Mouse (Mus musculus) ES-Bruce4 (cell line): ENCODE results near the gene Hsh2d. TPM values are rescaled to one million over a fixed set of nuclear protein-coding genes. Genes with fewer than 3 reads are reported as not detected.
A peak's percentile ranks its signal among the peaks of the same experiment; 100 is the strongest.

ENCODE experiments used
- H3K27ac ChIP-seq: 2 replicates; pipeline ENCODE4 v1.5.1; 2012; ENCODE audit warnings: low read length, inconsistent platforms; ENCODE audit not compliant: insufficient read depth
- H3K27me3 ChIP-seq: 2 replicates; pipeline ENCODE4 v1.6.1; 2012; ENCODE audit warnings: mild to moderate bottlenecking, low read length, inconsistent platforms; ENCODE audit not compliant: control insufficient read depth, poor library complexity, insufficient read depth, severe bottlenecking
- H3K36me3 ChIP-seq: 2 replicates; pipeline ENCODE4 v1.6.1; 2012; ENCODE audit warnings: inconsistent platforms, mild to moderate bottlenecking, low read length, moderate library complexity; ENCODE audit not compliant: control insufficient read depth, poor library complexity, insufficient read depth, severe bottlenecking
- H3K4me1 ChIP-seq: one replicate; pipeline ENCODE4 v1.8.1; 2011; ENCODE audit warnings: low read length; ENCODE audit not compliant: control insufficient read depth, insufficient read depth
- H3K4me3 ChIP-seq: 2 replicates; pipeline ENCODE4 v1.5.1; 2011; ENCODE audit warnings: low read depth, mild to moderate bottlenecking, low read length
- H3K9ac ChIP-seq: 2 replicates; pipeline ENCODE4 v1.6.1; 2012; ENCODE audit warnings: low read depth, mild to moderate bottlenecking, inconsistent platforms; ENCODE audit not compliant: poor library complexity, severe bottlenecking
- H3K9me3 ChIP-seq: replicated peaks from 2 replicates; pipeline ENCODE4 v1.6.1; 2012; ENCODE audit warnings: mild to moderate bottlenecking, low read length, inconsistent platforms; ENCODE audit not compliant: control insufficient read depth, poor library complexity, insufficient read depth, severe bottlenecking
- CTCF ChIP-seq: IDR thresholded peaks from one replicate; pipeline ENCODE4 v1.8.1; 2011; ENCODE audit warnings: low read depth, low read length
- EP300 ChIP-seq: IDR thresholded peaks from 2 replicates; pipeline ENCODE4 v1.6.1; 2011; ENCODE audit warnings: low read depth, low read length; ENCODE audit not compliant: insufficient read depth
- POLR2A ChIP-seq: IDR thresholded peaks from one replicate; pipeline ENCODE4 v1.8.1; 2011; ENCODE audit warnings: low read length; ENCODE audit not compliant: insufficient read depth
- polyA plus RNA-seq: library from polyadenylated mRNA; stranded (reverse); fragments of >200 nt; gene quantifications from 2 replicates; pipeline ENCODE4 v1.2.4, GENCODE M21; 2011; ENCODE audit warnings: low read depth; ENCODE audit not compliant: missing spikeins, insufficient read depth, insufficient read length

Hsh2d gene
- 0.49 TPM in 1 of 2 replicates, not detected in the other for polyA plus RNA-seq

DNA sequence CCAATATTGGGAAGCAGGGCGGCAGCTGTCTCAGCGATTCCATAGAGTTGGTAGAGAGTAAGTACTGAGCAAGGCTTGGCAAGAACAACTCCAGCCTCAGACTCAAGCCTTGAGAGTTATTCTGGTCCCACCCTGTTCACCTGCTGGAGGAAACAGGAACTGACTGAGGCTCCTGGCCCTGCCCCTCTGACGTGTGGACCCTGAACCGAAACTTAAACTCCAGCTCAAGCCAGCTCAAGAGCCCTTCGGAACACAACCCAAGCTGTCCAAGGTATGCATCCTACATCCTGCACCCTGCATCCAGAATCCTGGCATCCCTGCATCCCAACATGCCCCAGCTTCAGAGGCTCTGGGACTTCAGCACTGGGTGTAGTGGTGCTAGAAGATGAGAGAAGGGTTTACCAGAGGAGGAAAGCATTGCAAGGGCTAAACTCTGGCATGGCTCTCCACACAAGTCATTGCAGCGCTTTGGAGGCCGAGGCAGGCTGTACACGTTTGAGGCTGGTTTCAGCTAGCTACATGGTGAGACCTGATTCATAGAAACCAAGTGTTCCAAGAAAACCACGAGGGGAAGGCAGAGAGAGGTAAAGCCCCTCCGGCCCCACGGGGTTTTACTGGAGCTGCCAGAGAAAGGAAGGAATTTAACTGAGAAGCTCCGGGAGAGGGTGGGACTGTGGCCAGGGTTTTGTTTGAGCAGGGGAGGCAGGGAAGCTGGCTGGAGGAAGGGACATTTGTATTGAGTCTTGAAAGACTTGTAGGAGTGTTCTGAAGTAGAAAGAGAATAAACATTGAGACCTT is at the start of gene Hsh2d:
Hsh2d (plus strand) TSS at position 222 of the 798 bp plus-strand sequence.
- peaks cover 3% of the 10 kb centered on the region for H3K4me1 ChIP-seq
- H3K9me3 ChIP-seq: no peaks in the 10 kb centered on the region
- H3K4me3 ChIP-seq: peak within 1 kb of the TSS; percentile 11; the same call in 1 of the 2 replicates
- H3K9ac ChIP-seq: no peak within 1 kb of the TSS
- H3K36me3 ChIP-seq: no peaks in the 10 kb centered on the region
- H3K27ac ChIP-seq: 0 out of 2 replicates have a peak within 1 kb of the TSS, but pooled peaks have one; percentile 9
- H3K27me3 ChIP-seq: no peaks in the 10 kb centered on the region
- TF ChIP-seq POLR2A (no peak), EP300 (no peak), CTCF (no peak)

DNA sequence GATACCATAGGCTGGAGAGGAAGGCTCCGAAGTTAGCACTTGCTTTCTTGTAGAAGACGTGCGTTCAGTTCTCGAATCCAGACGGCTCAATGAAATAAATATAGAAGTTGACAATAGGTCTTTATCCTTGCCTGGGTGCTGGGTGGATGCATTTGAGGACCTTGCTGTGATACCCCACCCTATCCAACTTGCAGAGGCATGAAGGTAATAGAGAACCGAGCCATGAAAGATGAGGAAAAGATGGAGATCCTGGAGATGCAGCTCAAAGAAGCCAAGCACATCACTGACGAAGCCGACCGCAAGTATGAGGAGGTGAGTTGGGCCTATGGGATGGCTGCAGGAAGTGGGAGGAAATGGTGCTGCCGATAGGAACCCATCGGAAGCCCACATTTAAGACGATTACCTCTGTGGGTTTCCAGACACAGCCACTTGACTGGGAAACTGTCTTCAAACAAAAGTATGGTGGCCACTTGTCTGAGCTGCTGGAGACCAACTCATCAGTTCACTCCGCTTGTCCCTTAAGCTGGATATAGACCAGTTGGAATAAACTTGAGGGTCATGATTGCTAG is 46.1 kb upstream of the Hsh2d start:
- TF ChIP-seq CTCF (no peak), EP300 (no peak), POLR2A (no peak)
- no peak overlapping the region for H3K27ac ChIP-seq
- no peak overlapping the region for H3K4me3 ChIP-seq
- H3K9ac ChIP-seq: no peak overlapping the region
- H3K27me3 ChIP-seq: no peaks in the 10 kb centered on the region
- H3K4me1 ChIP-seq: peaks cover 4% of the 10 kb centered on the region
- peaks cover 41% of the 10 kb centered on the region for H3K36me3 ChIP-seq
- no peaks in the 10 kb centered on the region for H3K9me3 ChIP-seq

DNA sequence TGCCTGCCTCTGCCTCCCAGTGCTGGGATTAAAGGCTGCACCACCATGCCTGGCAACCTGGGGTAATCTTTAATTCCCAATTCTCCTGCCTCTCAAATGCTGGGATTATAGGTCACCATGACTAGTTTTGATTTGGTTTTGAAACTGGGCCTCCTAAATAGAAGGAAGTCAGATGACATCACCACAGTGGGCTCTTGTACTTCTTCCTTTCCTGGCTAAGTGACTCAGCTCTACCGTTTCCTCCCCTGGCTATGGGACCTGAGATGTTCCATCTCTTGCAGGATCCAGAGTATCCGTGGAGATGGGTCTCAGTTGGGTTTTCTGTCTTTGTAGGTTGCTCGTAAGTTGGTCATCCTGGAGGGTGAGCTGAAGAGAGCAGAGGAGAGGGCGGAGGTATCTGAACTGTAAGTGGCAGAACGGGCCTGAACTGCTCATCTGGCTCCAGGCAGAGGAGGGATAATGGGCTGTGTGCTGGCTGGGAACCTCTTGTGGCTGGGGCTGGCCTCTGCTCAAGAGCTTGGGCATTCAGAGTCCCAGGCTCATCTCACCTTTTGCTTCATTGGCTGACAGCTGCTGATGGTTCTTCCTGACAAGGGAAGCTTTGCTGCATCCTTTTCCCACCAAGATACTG is 45.0 kb upstream of the Hsh2d start:
- no peak overlapping the region for H3K9ac ChIP-seq
- TF ChIP-seq EP300 (no peak), CTCF (no peak), POLR2A (no peak)
- H3K27me3 ChIP-seq: no peaks in the 10 kb centered on the region
- H3K4me1 ChIP-seq: peaks cover 4% of the 10 kb centered on the region
- no peak overlapping the region for H3K4me3 ChIP-seq
- no peaks in the 10 kb centered on the region for H3K9me3 ChIP-seq
- H3K27ac ChIP-seq: no peak overlapping the region
- H3K36me3 ChIP-seq: peaks cover 34% of the 10 kb centered on the region

DNA sequence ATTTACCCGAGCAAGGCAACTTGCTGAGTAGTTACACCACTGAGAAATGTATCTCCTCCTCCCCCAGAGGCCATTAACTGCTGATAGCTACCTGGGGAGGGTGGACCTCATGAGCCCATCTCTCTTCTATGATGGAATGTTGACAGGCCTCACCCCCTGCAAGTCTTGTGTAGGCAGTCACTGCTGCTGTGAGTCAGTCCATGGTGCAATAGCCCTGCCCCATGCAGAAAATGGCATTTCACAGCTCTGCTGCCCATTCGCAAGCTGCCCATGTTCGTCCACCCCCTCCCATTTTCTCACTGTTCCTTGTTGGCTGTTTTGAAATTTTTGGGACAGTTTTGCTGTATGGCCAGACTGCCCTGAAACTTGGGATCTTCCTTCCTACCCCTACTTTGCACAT is 43.9 kb upstream of the Hsh2d start:
- Histone ChIP-seq H3K36me3 (peaks cover 38% of the 10 kb centered on the region), H3K4me3 (no peak overlapping the region), H3K4me1 (peaks cover 4% of the 10 kb centered on the region), H3K9ac (no peak overlapping the region), H3K27ac (no peak overlapping the region), H3K27me3 (no peaks in the 10 kb centered on the region), H3K9me3 (no peaks in the 10 kb centered on the region)
- no peak for TF ChIP-seq POLR2A
- TF ChIP-seq CTCF: no peak
- no peak for TF ChIP-seq EP300

DNA sequence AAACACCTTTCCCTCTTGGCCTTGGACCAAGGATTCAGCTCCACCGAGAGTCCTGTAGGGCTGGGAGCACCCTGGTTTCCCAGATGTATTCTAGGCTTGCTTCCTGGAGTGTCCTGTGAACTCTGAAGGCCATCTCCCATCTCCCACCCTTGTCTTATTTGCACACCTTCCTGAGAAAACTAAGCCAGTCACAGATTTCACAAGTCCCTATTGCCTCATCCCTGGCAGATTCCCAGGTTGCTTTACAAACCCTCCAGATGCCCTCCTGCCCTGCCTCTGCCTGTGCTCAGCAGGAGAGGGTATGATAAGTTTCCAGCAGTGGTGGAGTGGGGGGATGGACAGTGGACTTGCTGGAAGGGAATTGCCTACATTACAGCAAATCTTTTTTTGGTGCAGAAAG is 43.4 kb upstream of the Hsh2d start:
- Histone ChIP-seq H3K36me3 (peaks cover 42% of the 10 kb centered on the region), H3K27me3 (no peaks in the 10 kb centered on the region), H3K9me3 (no peaks in the 10 kb centered on the region), H3K9ac (no peak overlapping the region), H3K4me1 (peaks cover 4% of the 10 kb centered on the region), H3K4me3 (no peak overlapping the region), H3K27ac (no peak overlapping the region)
- TF ChIP-seq POLR2A: no peak

DNA sequence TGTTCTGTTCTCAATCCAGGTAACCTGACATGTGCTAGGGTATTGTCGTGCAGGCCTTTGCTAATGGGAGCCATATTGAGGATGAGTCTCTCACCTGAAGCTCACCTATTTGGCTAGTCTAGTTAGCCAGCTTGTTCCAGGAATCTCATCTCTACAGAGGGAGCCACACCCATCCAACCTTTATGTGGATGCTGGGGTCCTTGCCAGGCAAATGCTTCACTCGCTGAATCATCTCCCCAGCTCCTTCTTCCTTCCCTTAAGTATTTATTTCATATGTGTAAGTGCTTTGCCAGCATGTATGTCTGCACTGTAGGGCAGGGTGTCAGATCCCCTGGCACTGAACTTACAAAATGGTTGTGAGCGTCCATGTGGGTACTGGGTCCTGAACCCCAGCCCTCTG is 42.9 kb upstream of the Hsh2d start:
- Histone ChIP-seq H3K36me3 (peaks cover 41% of the 10 kb centered on the region), H3K27ac (peak overlapping the region; percentile 21; the same call in 1 of the 2 replicates), H3K27me3 (no peaks in the 10 kb centered on the region), H3K9me3 (no peaks in the 10 kb centered on the region), H3K4me3 (no peak overlapping the region), H3K4me1 (peaks cover 4% of the 10 kb centered on the region), H3K9ac (no peak overlapping the region)
- no peak for TF ChIP-seq EP300
